Mouse (Mus musculus) stomach, postnatal 0 days (tissue): ENCODE data around the gene Tspan13.

Experiments used
- CTCF ChIP-seq: IDR thresholded peaks from 2 replicates; pipeline ENCODE4 v1.5.1; 2016; ENCODE audit warnings: antibody characterized with exemption, low read depth, mild to moderate bottlenecking, moderate library complexity
- EP300 ChIP-seq: optimal IDR thresholded peaks from 2 replicates; pipeline ENCODE3; 2016; ENCODE audit warnings: antibody characterized with exemption

DNA sequence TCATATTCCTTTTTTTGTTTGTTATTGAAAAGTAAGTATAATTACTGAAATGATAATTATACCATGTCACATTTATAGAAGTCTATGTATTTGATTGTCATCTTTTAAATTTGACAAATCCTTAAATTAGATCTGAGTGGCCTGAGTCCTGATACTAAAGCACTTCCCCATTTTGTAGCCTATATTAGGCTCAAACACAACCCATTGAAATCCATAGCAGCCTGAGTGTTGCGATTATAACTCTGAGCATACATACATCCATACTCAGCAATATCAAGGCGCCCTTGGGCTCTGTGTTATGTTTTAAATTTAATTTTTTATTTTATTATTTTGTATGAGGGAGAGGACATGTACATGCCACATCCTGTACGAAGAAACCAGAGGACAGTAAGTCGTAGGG is 27.9 kb upstream of the Tspan13 start:
- TF ChIP-seq CTCF (no peak), EP300 (no peak)
